Mouse (Mus musculus) frontal cortex, adult 2 months (tissue): ENCODE measurements around the gene Pcmtd2. TPM values are rescaled to one million over a fixed set of nuclear protein-coding genes. Genes with fewer than 3 reads are reported as not detected.
"Not testable (repeated sequence)": the region's sequence is repeated elsewhere in the genome, so short reads cannot be mapped to it uniquely, and the experiment has no call there.

Source experiments
- DNase-seq, 2 experiments: peaks; one replicate each; pipeline ENCODE4 v3.0.0; 2022; ENCODE audit warnings: low spot score in 1 of 2; ENCODE audit errors: extremely low spot score in 1 of 2
- polyA plus RNA-seq: library from polyadenylated mRNA; depleted of rRNA; stranded (reverse); fragments of >200 nt; gene quantifications from 2 replicates; pipeline ENCODE4 v1.2.3, GENCODE M21; 2012; rRNA removed

Pcmtd2 gene
- polyA plus RNA-seq, result 74.7 and 88.9 TPM in 2 replicates

GRCm38 (mm10) chr2:181837372-181838292, at the start of gene Pcmtd2:
Gene Pcmtd2 (plus strand): TSS chr2:181837854.
- peak; percentile 88 to 95 for DNase-seq

- no peak for DNase-seq
Measured at GRCm38 (mm10) chr2:181789396-181789795, 48.3 kb upstream of the Pcmtd2 start.

- DNase-seq, result not testable (repeated sequence)
Measured at GRCm38 (mm10) chr2:181793186-181793585, 44.5 kb upstream of the Pcmtd2 start.

GRCm38 (mm10) chr2:181795641-181796130, 42.0 kb upstream of the Pcmtd2 start:
- peak in 1 of 2 experiments; percentile 19 for DNase-seq

GRCm38 (mm10) chr2:181797672-181798071, 40.0 kb upstream of the Pcmtd2 start:
- DNase-seq, result no peak

GRCm38 (mm10) chr2:181829032-181829650, 8.5 kb upstream of the Pcmtd2 start:
- DNase-seq, result no peak

- no peak for DNase-seq
Measured at GRCm38 (mm10) chr2:181832745-181833144, 4.9 kb upstream of the Pcmtd2 start.

GRCm38 (mm10) chr2:181838293-181838680, 633 bp downstream of the Pcmtd2 start:
- peak in 1 of 2 experiments; percentile 16 for DNase-seq

- no peak for DNase-seq
Measured at GRCm38 (mm10) chr2:181845709-181846394, 8.2 kb downstream of the Pcmtd2 start.

- DNase-seq, result peak; percentile 97 to 98
Measured at GRCm38 (mm10) chr2:181863791-181864535, 26.3 kb downstream of the Pcmtd2 start, which contains the start of gene Polr3k. Gene Polr3k (plus strand): TSS chr2:181864337.

- DNase-seq, result no peak
Measured at GRCm38 (mm10) chr2:181864536-181864860, 26.8 kb downstream of the Pcmtd2 start.

- DNase-seq, result peak; percentile 56 to 90
Measured at GRCm38 (mm10) chr2:181866931-181867330, 29.3 kb downstream of the Pcmtd2 start.

GRCm38 (mm10) chr2:181871039-181871438, 33.4 kb downstream of the Pcmtd2 start:
- DNase-seq, result no peak

- DNase-seq, result no peak
Measured at GRCm38 (mm10) chr2:181878903-181879302, 41.2 kb downstream of the Pcmtd2 start.

GRCm38 (mm10) chr2:181883022-181883749, 45.5 kb downstream of the Pcmtd2 start:
- no peak for DNase-seq

Other genes starting within 250 kb of the Pcmtd2 start
- gene Prpf6, start 246.0 kb upstream of the Pcmtd2 start, polyA plus RNA-seq, result 35.7 and 38.0 TPM in 2 replicates
- gene Zfp512b, start 245.1 kb upstream of the Pcmtd2 start, polyA plus RNA-seq, result 76.7 and 101 TPM in 2 replicates
- 30.1 and 30.6 TPM in 2 replicates for gene Samd10, start 238.6 kb upstream of the Pcmtd2 start, polyA plus RNA-seq
- not detected in 2 replicates for gene Gm29797, start 180.8 kb upstream of the Pcmtd2 start, polyA plus RNA-seq
- 20.4 and 22.5 TPM in 2 replicates for gene Sox18, start 166.2 kb upstream of the Pcmtd2 start, polyA plus RNA-seq
- 155 and 160 TPM in 2 replicates for gene Tcea2, start 157.5 kb upstream of the Pcmtd2 start, polyA plus RNA-seq
- 42.6 and 53.6 TPM in 2 replicates for gene Rgs19, start 143.9 kb upstream of the Pcmtd2 start, polyA plus RNA-seq
- gene Lkaaear1, start 139.4 kb upstream of the Pcmtd2 start, polyA plus RNA-seq, result not detected in 2 replicates
- 26.4 and 34.4 TPM in 2 replicates for gene Oprl1, start 122.8 kb upstream of the Pcmtd2 start, polyA plus RNA-seq
- gene Myt1, start 74.5 kb upstream of the Pcmtd2 start, polyA plus RNA-seq, result 15.6 and 16.9 TPM in 2 replicates
- 27.8 and 30.5 TPM in 2 replicates for gene Polr3k, start 26.5 kb downstream of the Pcmtd2 start, polyA plus RNA-seq
- gene Gm14496, start 153.3 kb downstream of the Pcmtd2 start, polyA plus RNA-seq, result not detected in 2 replicates